Mouse (Mus musculus) stomach, embryonic 16.5 days (tissue): ENCODE results near the gene Fam122a. TPM values are rescaled to one million over a fixed set of nuclear protein-coding genes. Genes with fewer than 3 reads are reported as not detected.

Experiments
- ATAC-seq: fragments of 200-750 bp; cut with Nextera tagmentation; 2 replicates; pipeline ENCODE4 v1.8.0; 2017; ENCODE audit warnings: moderate number of reproducible peaks, moderate TSS enrichment; ENCODE audit not compliant: insufficient read depth, low FRiP score
- H3K27ac ChIP-seq: fragments of 300-500 bp; sonication (generic); 2 replicates; pipeline ENCODE4 v1.5.1; 2014; ENCODE audit warnings: low read length
- H3K27me3 ChIP-seq: fragments of 300-500 bp; sonication (generic); 2 replicates; pipeline ENCODE4 v1.6.1; 2014; ENCODE audit warnings: low read length, control low read depth, mixed read lengths; ENCODE audit not compliant: control insufficient read depth, insufficient read depth
- H3K36me3 ChIP-seq: fragments of 300-500 bp; sonication (generic); 2 replicates; pipeline ENCODE4 v1.6.1; 2014; ENCODE audit warnings: low read length; ENCODE audit not compliant: control insufficient read depth, insufficient read depth
- H3K4me1 ChIP-seq: fragments of 300-500 bp; sonication (generic); 2 replicates; pipeline ENCODE4 v1.6.1; 2014; ENCODE audit warnings: low read length, control low read depth, mixed read lengths; ENCODE audit not compliant: control insufficient read depth, insufficient read depth
- H3K4me2 ChIP-seq: fragments of 300-500 bp; sonication (generic); 2 replicates; pipeline ENCODE4 v1.6.1; 2014; ENCODE audit warnings: low read depth, low read length, mixed read lengths
- H3K4me3 ChIP-seq: fragments of 300-500 bp; sonication (generic); replicated peaks from 2 replicates; pipeline ENCODE4 v1.5.1; 2014; ENCODE audit warnings: mild to moderate bottlenecking, low read length
- H3K9ac ChIP-seq: fragments of 300-500 bp; sonication (generic); 2 replicates; pipeline ENCODE4 v1.6.1; 2014; ENCODE audit warnings: low read length
- H3K9me3 ChIP-seq: fragments of 300-500 bp; sonication (generic); replicated peaks from 2 replicates; pipeline ENCODE4 v1.6.1; 2016; ENCODE audit warnings: low read length, control low read depth; ENCODE audit not compliant: control insufficient read depth
- WGBS: fragments of 180-500 bp; shearing (Covaris S2); extraction: QIAGEN DNeasy Blood & Tissue Kit; methylation state at CpG from one replicate; pipeline ENCODE4 v1.1.7; 2014; 5-methylcytosine and 5-hydroxymethylcytosine counted together
- polyA plus RNA-seq: library from polyadenylated mRNA; unstranded; fragments of >200 nt; fragmentation: Nextera tagmentation; extraction: Ambion mirVana; gene quantifications from 2 replicates; pipeline ENCODE4 v1.2.1, GENCODE M21; 2015

The Fam122a gene
- polyA plus RNA-seq, 1 experiment from 2014 or later = 37.6 TPM

- H3K27ac ChIP-seq = no peak overlapping the region
- H3K9me3 ChIP-seq = no peaks in the 10 kb centered on the region
- H3K36me3 ChIP-seq = no peaks in the 10 kb centered on the region
- no peak overlapping the region for H3K9ac ChIP-seq
- no peaks in the 10 kb centered on the region for H3K27me3 ChIP-seq
- 23% methylated on average over 3 of the region's 3 CpGs for WGBS
- ATAC-seq = no peak
- H3K4me3 ChIP-seq = no peak overlapping the region
- H3K4me1 ChIP-seq = no peaks in the 10 kb centered on the region
- H3K4me2 ChIP-seq = no peak overlapping the region
These were observed 24.7 kb downstream of the Fam122a start for GRCm38 (mm10) chr19:24452441-24452898.

GRCm38 (mm10) chr19:24451626-24452025, 25.5 kb downstream of the Fam122a start:
- H3K27ac ChIP-seq = no peak overlapping the region
- no peaks in the 10 kb centered on the region for H3K4me1 ChIP-seq
- H3K4me2 ChIP-seq = no peak overlapping the region
- no peak overlapping the region for H3K4me3 ChIP-seq
- H3K27me3 ChIP-seq = no peaks in the 10 kb centered on the region
- no peak overlapping the region for H3K9ac ChIP-seq
- no peaks in the 10 kb centered on the region for H3K9me3 ChIP-seq
- ATAC-seq = no peak
- H3K36me3 ChIP-seq = no peaks in the 10 kb centered on the region
- 84% methylated on average over 3 of the region's 3 CpGs for WGBS

GRCm38 (mm10) chr19:24450740-24451139, 26.4 kb downstream of the Fam122a start:
- ATAC-seq = no peak
- no peaks in the 10 kb centered on the region for H3K27me3 ChIP-seq
- no peaks in the 10 kb centered on the region for H3K9me3 ChIP-seq
- H3K4me1 ChIP-seq = no peaks in the 10 kb centered on the region
- H3K4me2 ChIP-seq = no peak overlapping the region
- no peak overlapping the region for H3K27ac ChIP-seq
- H3K4me3 ChIP-seq = no peak overlapping the region
- H3K9ac ChIP-seq = no peak overlapping the region
- no peaks in the 10 kb centered on the region for H3K36me3 ChIP-seq
- WGBS = 89% methylated on average over 8 of the region's 8 CpGs

- ATAC-seq = no peak
- Histone ChIP-seq H3K27ac (no peak overlapping the region), H3K9ac (no peak overlapping the region), H3K36me3 (no peaks in the 10 kb centered on the region), H3K4me3 (no peak overlapping the region), H3K4me2 (no peak overlapping the region), H3K4me1 (no peaks in the 10 kb centered on the region), H3K27me3 (no peaks in the 10 kb centered on the region), H3K9me3 (no peaks in the 10 kb centered on the region)
- WGBS = 83% methylated on average over 3 of the region's 3 CpGs
These were observed 32.8 kb downstream of the Fam122a start for GRCm38 (mm10) chr19:24444322-24444721.

- Histone ChIP-seq H3K9me3 (no peaks in the 10 kb centered on the region), H3K27me3 (no peaks in the 10 kb centered on the region), H3K4me1 (0 out of 2 replicates have a peak, but pooled peaks cover 9% of the 10 kb centered on the region), H3K4me2 (no peak overlapping the region), H3K27ac (no peak overlapping the region), H3K9ac (no peak overlapping the region), H3K36me3 (no peaks in the 10 kb centered on the region), H3K4me3 (no peak overlapping the region)
- 78% methylated on average over 4 of the region's 4 CpGs for WGBS
- ATAC-seq = no peak
These were observed 37.4 kb downstream of the Fam122a start for GRCm38 (mm10) chr19:24439715-24440114.

GRCm38 (mm10) chr19:24434291-24434690, 42.9 kb downstream of the Fam122a start:
- Histone ChIP-seq H3K27me3 (no peaks in the 10 kb centered on the region), H3K4me1 (0 out of 2 replicates have a peak, but pooled peaks cover 9% of the 10 kb centered on the region), H3K4me2 (no peak overlapping the region), H3K4me3 (no peak overlapping the region), H3K27ac (no peak overlapping the region), H3K36me3 (no peaks in the 10 kb centered on the region), H3K9me3 (no peaks in the 10 kb centered on the region), H3K9ac (no peak overlapping the region)
- 70% methylated on average over 6 of the region's 6 CpGs for WGBS
- no peak for ATAC-seq

- H3K4me2 ChIP-seq = no peak overlapping the region
- ATAC-seq = no peak
- H3K27me3 ChIP-seq = no peaks in the 10 kb centered on the region
- no peaks in the 10 kb centered on the region for H3K36me3 ChIP-seq
- H3K9me3 ChIP-seq = no peaks in the 10 kb centered on the region
- H3K9ac ChIP-seq = no peak overlapping the region
- WGBS = 80% methylated on average over 5 of the region's 5 CpGs
- no peak overlapping the region for H3K27ac ChIP-seq
- no peak overlapping the region for H3K4me3 ChIP-seq
- H3K4me1 ChIP-seq = 0 out of 2 replicates have a peak, but pooled peaks cover 9% of the 10 kb centered on the region
These were observed 44.7 kb downstream of the Fam122a start for GRCm38 (mm10) chr19:24432447-24432846.

GRCm38 (mm10) chr19:24431381-24431780, 45.8 kb downstream of the Fam122a start:
- no peak overlapping the region for H3K27ac ChIP-seq
- no peak overlapping the region for H3K4me2 ChIP-seq
- H3K36me3 ChIP-seq = no peaks in the 10 kb centered on the region
- WGBS = 85% methylated on average over 2 of the region's 2 CpGs
- no peak overlapping the region for H3K4me3 ChIP-seq
- no peaks in the 10 kb centered on the region for H3K27me3 ChIP-seq
- 0 out of 2 replicates have a peak, but pooled peaks cover 9% of the 10 kb centered on the region for H3K4me1 ChIP-seq
- no peak overlapping the region for H3K9ac ChIP-seq
- ATAC-seq = no peak
- H3K9me3 ChIP-seq = no peaks in the 10 kb centered on the region

- ATAC-seq = no peak
- Histone ChIP-seq H3K9me3 (no peaks in the 10 kb centered on the region), H3K27ac (no peak overlapping the region), H3K4me2 (no peak overlapping the region), H3K4me3 (no peak overlapping the region), H3K9ac (no peak overlapping the region), H3K27me3 (no peaks in the 10 kb centered on the region), H3K4me1 (no peaks in the 10 kb centered on the region), H3K36me3 (no peaks in the 10 kb centered on the region)
- WGBS = 87% methylated on average over 3 of the region's 3 CpGs
These were observed 49.1 kb downstream of the Fam122a start for GRCm38 (mm10) chr19:24428011-24428410.
